Mouse (Mus musculus) hindbrain, embryonic 10.5 days (tissue): ENCODE results near the gene Rprd1b. TPM values are rescaled to one million over a fixed set of nuclear protein-coding genes. Genes with fewer than 3 reads are reported as not detected.

Experiments used
- DNase-seq: peaks from one replicate; pipeline ENCODE4 v3.0.0-alpha.2; 2017; ENCODE audit warnings: low spot score
- H3K27ac ChIP-seq: fragments of 300-500 bp; sonication (generic); 2 replicates; pipeline ENCODE4 v1.5.1; 2016; ENCODE audit warnings: mild to moderate bottlenecking, moderate library complexity
- H3K27me3 ChIP-seq: fragments of 300-500 bp; sonication (generic); 2 replicates; pipeline ENCODE4 v1.6.1; 2016; ENCODE audit warnings: mild to moderate bottlenecking; ENCODE audit not compliant: poor library complexity, insufficient read depth, severe bottlenecking
- H3K36me3 ChIP-seq: fragments of 300-500 bp; sonication (generic); 2 replicates; pipeline ENCODE4 v1.6.1; 2016; ENCODE audit warnings: mild to moderate bottlenecking, moderate library complexity
- H3K4me1 ChIP-seq: fragments of 300-500 bp; sonication (generic); replicated peaks from 2 replicates; pipeline ENCODE4 v1.6.1; 2016; ENCODE audit warnings: mild to moderate bottlenecking
- H3K4me3 ChIP-seq: fragments of 300-500 bp; sonication (generic); 2 replicates; pipeline ENCODE4 v1.5.1; 2016; ENCODE audit warnings: mild to moderate bottlenecking, moderate library complexity
- H3K9me3 ChIP-seq: fragments of 300-500 bp; sonication (generic); 2 replicates; pipeline ENCODE4 v1.6.1; 2016; ENCODE audit warnings: mild to moderate bottlenecking, moderate library complexity
- WGBS: fragments of 180-500 bp; shearing (Covaris S2); methylation state at CpG from one replicate; pipeline ENCODE4 v1.1.7; 2016; 5-methylcytosine and 5-hydroxymethylcytosine counted together
- polyA plus RNA-seq: library from polyadenylated mRNA; unstranded; fragments of >200 nt; fragmentation: Nextera tagmentation; extraction: Ambion mirVana; gene quantifications from 2 replicates; pipeline ENCODE4 v1.2.1, GENCODE M21; 2016

Rprd1b gene
- polyA plus RNA-seq, 1 experiment from 2014 or later = 55.7 TPM

DNA sequence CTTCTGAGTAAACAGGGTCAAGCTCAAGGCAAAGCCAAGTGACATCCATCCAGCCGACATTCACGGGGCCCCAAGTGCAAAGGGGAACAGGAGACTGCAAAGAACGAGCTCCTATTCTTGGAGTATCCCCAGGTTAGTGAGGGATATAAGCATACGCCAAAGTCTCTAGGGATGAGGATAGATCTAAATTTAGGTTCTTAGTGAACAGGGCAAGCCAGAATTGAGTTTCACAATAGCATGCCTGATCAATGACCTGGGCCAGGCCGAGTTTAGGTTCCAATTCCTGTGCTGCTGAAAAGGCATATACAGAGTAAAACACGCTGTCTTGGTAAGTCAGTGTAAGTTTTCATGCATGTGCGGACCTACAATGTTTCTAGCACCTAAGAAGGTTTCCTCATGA, 18.9 kb upstream of the Rprd1b start:
- no peak overlapping the region for H3K27ac ChIP-seq
- WGBS = 93% methylated on average over 7 of the region's 7 CpGs
- no peaks in the 10 kb centered on the region for H3K9me3 ChIP-seq
- DNase-seq = no peak
- H3K27me3 ChIP-seq = no peaks in the 10 kb centered on the region
- H3K4me3 ChIP-seq = no peak overlapping the region
- no peaks in the 10 kb centered on the region for H3K4me1 ChIP-seq
- peaks cover 63% of the 10 kb centered on the region for H3K36me3 ChIP-seq

GRCm38 (mm10) chr2:158012608-158013007, 15.7 kb upstream of the Rprd1b start:
- H3K4me1 ChIP-seq = no peaks in the 10 kb centered on the region
- peaks cover 30% of the 10 kb centered on the region for H3K36me3 ChIP-seq
- no peaks in the 10 kb centered on the region for H3K9me3 ChIP-seq
- no peak overlapping the region for H3K27ac ChIP-seq
- DNase-seq = no peak
- 92% methylated on average over 3 of the region's 3 CpGs for WGBS
- H3K27me3 ChIP-seq = no peaks in the 10 kb centered on the region
- no peak overlapping the region for H3K4me3 ChIP-seq

GRCm38 (mm10) chr2:158017330-158017729, 11.0 kb upstream of the Rprd1b start:
- no peak for DNase-seq
- H3K4me3 ChIP-seq = no peak overlapping the region
- H3K27ac ChIP-seq = no peak overlapping the region
- no peaks in the 10 kb centered on the region for H3K27me3 ChIP-seq
- no peaks in the 10 kb centered on the region for H3K36me3 ChIP-seq
- H3K9me3 ChIP-seq = no peaks in the 10 kb centered on the region
- H3K4me1 ChIP-seq = no peaks in the 10 kb centered on the region
- WGBS = 90% methylated on average over 4 of the region's 4 CpGs

DNA sequence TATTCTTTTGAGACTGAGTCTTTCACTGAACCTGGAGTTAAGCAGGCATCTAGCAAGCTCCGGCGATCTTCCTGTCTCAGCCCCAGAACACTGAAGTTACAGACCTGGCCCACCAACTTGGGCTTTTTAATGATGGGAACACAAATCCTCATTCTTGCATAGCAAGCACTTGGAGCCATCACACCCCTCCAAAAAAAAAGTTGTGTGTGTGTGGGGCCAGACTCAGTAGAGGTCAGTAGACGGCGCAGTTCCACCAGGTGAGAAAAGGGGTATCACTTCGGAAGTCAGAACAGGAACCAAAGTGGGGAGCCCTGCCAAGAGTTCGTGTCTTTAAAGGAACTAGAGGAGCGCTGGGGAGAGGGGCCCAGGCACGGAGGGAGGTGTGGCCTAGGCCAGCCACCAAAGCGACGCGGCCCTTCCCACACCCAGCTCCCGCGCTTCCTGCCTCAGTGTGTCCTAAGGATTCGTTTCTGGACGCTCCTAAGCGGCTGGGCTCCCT, 393 bp upstream of the Rprd1b start:
- H3K36me3 ChIP-seq = peaks cover 18% of the 10 kb centered on the region
- peaks cover 44% of the 10 kb centered on the region for H3K4me1 ChIP-seq
- 4% methylated on average over 16 of the region's 16 CpGs for WGBS
- peak overlapping the region; percentile 88 for H3K4me3 ChIP-seq
- no peak for DNase-seq
- no peaks in the 10 kb centered on the region for H3K27me3 ChIP-seq
- no peaks in the 10 kb centered on the region for H3K9me3 ChIP-seq
- peak overlapping the region; percentile 96 for H3K27ac ChIP-seq

DNA sequence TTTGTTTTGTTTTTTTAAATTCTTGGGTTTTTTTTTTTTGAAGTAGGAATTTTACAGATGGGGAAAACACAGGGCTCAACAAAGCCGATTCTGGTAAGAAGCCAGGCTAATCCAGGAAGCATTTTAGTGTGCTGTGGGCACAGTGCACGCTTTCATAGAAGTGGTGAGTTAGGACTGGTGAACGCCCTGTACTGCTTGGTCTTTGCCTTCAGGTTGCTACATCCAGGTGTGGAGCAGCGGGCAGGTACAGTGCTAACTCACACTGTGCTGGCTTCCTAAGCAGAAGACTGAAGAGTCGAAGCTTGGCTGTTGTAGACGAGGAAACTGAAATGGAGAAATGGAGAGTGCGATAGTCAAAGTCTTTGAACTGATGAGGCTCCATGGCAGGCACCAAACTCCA, 1.7 kb downstream of the Rprd1b start:
- 86% methylated on average over 7 of the region's 7 CpGs for WGBS
- Histone ChIP-seq H3K9me3 (no peaks in the 10 kb centered on the region), H3K27me3 (no peaks in the 10 kb centered on the region), H3K36me3 (peaks cover 27% of the 10 kb centered on the region), H3K4me3 (peak overlapping the region; percentile 88), H3K27ac (no peak overlapping the region), H3K4me1 (peaks cover 44% of the 10 kb centered on the region)
- DNase-seq = no peak

DNA sequence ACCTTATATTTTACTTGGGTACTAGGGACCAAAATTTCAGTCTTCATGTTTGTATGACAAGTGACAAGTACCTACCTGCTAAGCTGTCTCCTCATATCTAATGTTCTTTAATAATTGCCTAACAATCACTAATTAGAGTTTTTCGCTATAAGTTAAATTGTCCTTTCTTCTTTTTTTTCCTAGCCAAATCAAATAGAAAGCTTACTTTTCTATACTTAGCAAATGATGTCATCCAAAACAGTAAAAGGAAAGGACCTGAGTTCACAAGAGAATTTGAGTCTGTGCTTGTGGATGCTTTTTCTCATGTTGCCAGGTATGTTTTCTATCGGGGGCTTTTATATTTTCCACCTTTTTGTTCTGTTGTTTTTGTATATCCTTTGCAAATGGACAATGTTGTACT, 7.5 kb downstream of the Rprd1b start:
- no peak for DNase-seq
- Histone ChIP-seq H3K36me3 (peaks cover 60% of the 10 kb centered on the region), H3K27me3 (no peaks in the 10 kb centered on the region), H3K4me1 (peaks cover 9% of the 10 kb centered on the region), H3K4me3 (no peak overlapping the region), H3K9me3 (no peaks in the 10 kb centered on the region), H3K27ac (no peak overlapping the region)
- 94% methylated on average over 2 of the region's 2 CpGs for WGBS

DNA sequence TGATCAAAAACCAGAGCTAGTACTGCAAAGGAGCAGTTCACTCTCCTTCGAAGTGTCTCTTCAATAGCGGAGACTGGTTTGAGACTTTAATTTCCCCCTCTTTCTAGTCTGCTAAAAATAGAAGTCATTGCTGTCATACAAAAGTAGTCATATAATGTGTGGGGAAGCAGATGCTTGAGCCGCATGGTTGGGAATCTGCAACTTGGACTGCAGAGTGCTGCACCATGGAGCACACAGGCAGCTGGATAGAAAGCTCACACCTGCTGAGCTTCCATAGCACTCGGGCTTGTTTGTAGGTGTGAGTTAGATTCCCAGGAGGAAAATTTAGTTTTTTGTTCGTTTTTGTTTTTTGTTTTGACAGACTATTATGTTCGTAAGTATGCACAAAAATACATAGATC, 8.1 kb downstream of the Rprd1b start:
- no peaks in the 10 kb centered on the region for H3K9me3 ChIP-seq
- peaks cover 3% of the 10 kb centered on the region for H3K4me1 ChIP-seq
- 88% methylated on average over 6 of the region's 6 CpGs for WGBS
- DNase-seq = no peak
- peaks cover 63% of the 10 kb centered on the region for H3K36me3 ChIP-seq
- H3K27ac ChIP-seq = no peak overlapping the region
- H3K27me3 ChIP-seq = no peaks in the 10 kb centered on the region
- no peak overlapping the region for H3K4me3 ChIP-seq

- DNase-seq = no peak
- 84% methylated on average over 7 of the region's 7 CpGs for WGBS
- Histone ChIP-seq H3K27me3 (no peaks in the 10 kb centered on the region), H3K27ac (no peak overlapping the region), H3K4me1 (no peaks in the 10 kb centered on the region), H3K9me3 (no peaks in the 10 kb centered on the region), H3K4me3 (no peak overlapping the region), H3K36me3 (peaks cover 65% of the 10 kb centered on the region)
Observed at GRCm38 (mm10) chr2:158036953-158037352, 8.7 kb downstream of the Rprd1b start.

DNA sequence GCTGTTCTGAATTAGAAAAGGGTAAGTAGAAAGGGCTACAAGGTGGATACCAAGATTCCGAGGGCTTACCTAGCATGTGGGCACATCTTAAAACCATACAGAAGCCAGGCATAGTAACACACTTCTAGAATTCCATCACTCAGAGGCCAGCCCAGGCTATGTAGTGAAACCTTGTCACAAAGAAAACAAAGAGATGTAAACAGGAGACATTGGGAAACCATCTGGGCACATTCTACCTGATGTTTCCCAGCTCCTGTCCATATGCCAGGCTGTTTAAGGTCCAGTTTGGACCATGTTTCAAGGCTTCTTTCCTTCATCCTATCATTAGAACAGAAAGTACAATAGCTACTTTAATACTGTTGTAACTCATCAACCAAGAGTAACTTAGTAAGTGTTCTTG, 9.3 kb downstream of the Rprd1b start:
- H3K4me3 ChIP-seq = no peak overlapping the region
- H3K4me1 ChIP-seq = no peaks in the 10 kb centered on the region
- no peak overlapping the region for H3K27ac ChIP-seq
- DNase-seq = no peak
- H3K27me3 ChIP-seq = no peaks in the 10 kb centered on the region
- H3K36me3 ChIP-seq = peaks cover 66% of the 10 kb centered on the region
- WGBS = 93% methylated on average over 1 of the region's 1 CpGs
- no peaks in the 10 kb centered on the region for H3K9me3 ChIP-seq

DNA sequence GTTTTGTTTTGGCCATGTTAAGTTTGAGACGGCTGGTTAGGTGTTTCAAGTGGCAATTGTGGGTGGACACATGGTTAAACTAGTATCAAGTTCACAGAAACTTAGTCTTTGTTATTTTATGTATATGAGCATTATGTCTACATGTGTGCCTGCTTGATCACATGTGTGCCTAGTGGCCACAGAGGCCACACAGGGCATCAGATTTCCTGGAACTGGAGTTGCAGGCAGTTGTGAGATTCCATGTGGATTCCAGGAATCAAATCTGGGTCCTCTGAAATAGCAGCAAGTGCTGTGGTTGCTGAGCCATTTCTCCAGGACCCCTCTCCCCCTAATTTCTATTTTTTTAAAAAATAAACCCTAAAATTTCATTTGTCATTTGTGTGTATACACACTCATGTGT, 11.4 kb downstream of the Rprd1b start:
- no peak for DNase-seq
- 80% methylated on average over 1 of the region's 1 CpGs for WGBS
- Histone ChIP-seq H3K27ac (no peak overlapping the region), H3K36me3 (peaks cover 76% of the 10 kb centered on the region), H3K4me1 (no peaks in the 10 kb centered on the region), H3K4me3 (no peak overlapping the region), H3K9me3 (no peaks in the 10 kb centered on the region), H3K27me3 (no peaks in the 10 kb centered on the region)

DNA sequence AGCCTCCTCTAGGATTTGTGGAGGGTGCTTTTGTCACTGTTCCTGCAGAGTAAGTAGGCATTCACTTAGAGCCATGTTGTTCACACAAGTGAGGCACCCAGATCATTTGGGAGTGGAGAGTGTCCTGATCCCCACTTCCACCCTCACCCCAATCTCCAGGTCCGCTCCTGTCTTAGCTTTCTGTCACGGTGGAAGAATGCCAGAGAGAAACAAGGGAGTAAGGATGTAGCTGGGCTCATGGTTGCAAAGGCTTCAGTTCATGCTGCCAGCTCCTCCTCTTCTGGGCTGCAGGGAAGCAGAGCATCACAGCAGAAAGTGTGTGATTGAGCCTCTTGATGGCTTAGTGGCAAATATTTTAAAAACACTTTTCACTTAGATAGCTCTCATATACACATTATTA, 12.1 kb downstream of the Rprd1b start:
- WGBS = 91% methylated on average over 2 of the region's 2 CpGs
- H3K4me1 ChIP-seq = no peaks in the 10 kb centered on the region
- no peak for DNase-seq
- H3K27me3 ChIP-seq = no peaks in the 10 kb centered on the region
- H3K27ac ChIP-seq = no peak overlapping the region
- H3K36me3 ChIP-seq = peaks cover 83% of the 10 kb centered on the region
- H3K9me3 ChIP-seq = no peaks in the 10 kb centered on the region
- no peak overlapping the region for H3K4me3 ChIP-seq

DNA sequence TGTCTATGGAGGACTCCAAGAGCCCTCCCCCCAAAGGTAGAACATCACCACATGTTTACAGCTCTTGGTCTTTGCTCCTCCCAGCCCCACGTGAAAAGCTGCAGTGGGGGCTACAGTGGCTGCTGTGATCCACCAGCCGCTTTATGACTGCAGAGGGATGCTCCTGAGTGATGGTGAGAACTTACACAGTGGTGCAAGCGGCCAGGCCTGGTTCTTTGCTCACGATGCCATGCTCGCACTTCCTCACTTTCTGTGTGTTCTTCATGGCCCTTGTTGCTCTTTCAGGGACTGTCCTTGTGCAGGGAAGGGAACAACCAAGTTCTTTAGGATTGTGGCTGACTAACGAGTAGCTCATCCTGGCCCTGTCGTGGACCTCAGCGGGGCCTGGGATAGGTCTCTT, 15.2 kb downstream of the Rprd1b start:
- no peak for DNase-seq
- no peaks in the 10 kb centered on the region for H3K27me3 ChIP-seq
- H3K27ac ChIP-seq = no peak overlapping the region
- H3K4me3 ChIP-seq = no peak overlapping the region
- 90% methylated on average over 8 of the region's 8 CpGs for WGBS
- no peaks in the 10 kb centered on the region for H3K4me1 ChIP-seq
- no peaks in the 10 kb centered on the region for H3K9me3 ChIP-seq
- H3K36me3 ChIP-seq = peaks cover 90% of the 10 kb centered on the region

GRCm38 (mm10) chr2:158046186-158046585, 17.9 kb downstream of the Rprd1b start:
- H3K27me3 ChIP-seq = no peaks in the 10 kb centered on the region
- no peaks in the 10 kb centered on the region for H3K9me3 ChIP-seq
- H3K4me3 ChIP-seq = no peak overlapping the region
- H3K27ac ChIP-seq = no peak overlapping the region
- no peak for DNase-seq
- H3K4me1 ChIP-seq = no peaks in the 10 kb centered on the region
- H3K36me3 ChIP-seq = peaks cover 94% of the 10 kb centered on the region
- 85% methylated on average over 4 of the region's 4 CpGs for WGBS

DNA sequence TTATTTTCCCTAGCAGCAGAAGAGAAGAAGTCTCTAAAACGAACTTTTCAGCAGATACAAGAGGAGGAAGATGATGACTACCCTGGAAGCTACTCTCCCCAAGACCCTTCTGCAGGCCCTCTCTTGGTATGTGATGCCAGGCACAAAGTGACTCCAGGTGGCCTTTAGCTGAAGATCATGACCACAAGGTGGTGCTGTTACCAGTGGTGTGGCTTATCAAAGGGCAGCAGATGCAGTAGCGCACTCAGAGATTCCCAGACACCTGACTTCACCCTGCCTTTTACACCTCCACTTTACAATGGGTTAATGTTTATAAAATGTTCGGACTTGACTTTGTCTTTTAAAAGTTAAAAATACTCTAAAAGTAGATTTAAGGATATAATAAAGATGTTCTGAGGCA, 19.6 kb downstream of the Rprd1b start:
- peaks cover 94% of the 10 kb centered on the region for H3K36me3 ChIP-seq
- DNase-seq = peak; percentile 41
- no peaks in the 10 kb centered on the region for H3K9me3 ChIP-seq
- H3K4me1 ChIP-seq = no peaks in the 10 kb centered on the region
- H3K27me3 ChIP-seq = no peaks in the 10 kb centered on the region
- no peak overlapping the region for H3K4me3 ChIP-seq
- no peak overlapping the region for H3K27ac ChIP-seq
- WGBS = 66% methylated on average over 3 of the region's 3 CpGs
